ENCODE assay signal across 1 mouse cellular context in the genomic region with DNA sequence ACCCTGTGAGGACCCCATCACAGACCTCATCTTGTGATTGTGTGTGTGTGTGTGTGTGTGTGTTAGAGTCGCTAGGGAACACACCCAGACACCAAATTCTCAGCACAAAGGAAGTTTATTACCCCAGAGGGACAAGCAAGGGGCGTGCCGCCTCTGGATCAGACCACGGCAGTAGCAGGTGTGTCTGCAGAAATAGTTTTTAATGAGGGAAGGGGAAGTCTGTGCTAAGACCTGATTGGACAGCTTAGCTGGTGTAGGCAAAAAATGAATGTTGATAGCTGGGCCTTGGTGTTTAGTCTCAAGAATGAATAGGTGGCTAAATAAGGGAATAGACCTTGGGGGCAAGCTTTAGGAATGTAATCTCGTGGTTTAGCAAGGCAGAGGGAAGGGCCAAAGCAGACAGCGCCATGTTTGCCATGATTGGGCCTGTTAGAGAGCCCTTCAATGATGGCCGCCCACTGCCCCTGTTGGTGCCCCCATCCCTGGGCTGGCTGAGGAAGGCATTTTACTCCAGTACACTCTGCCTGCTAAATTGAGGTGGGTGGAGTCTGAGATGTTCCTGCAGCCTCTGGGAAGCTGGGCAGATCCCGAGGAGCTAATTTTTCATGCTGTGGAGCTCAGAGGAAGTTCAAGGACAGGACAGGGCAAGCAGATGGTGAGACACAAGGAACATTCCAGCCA.
TF ChIP-seq lines count a peak whose summit lies in the region.

No protein-coding gene starts in this region.

TF ChIP-seq in MEL, 35 proteins besides CTCF, POLR2A, EP300 and RAD21:
- no peak for TF ChIP-seq MAX (IDR thresholded peaks at IDR 0.05; ENCODE audit: low read length)
- TF ChIP-seq MYC (IDR thresholded peaks at IDR 0.05; ENCODE audit: low read depth, low read length) = no peak
- TF ChIP-seq POLR2AphosphoS5 (IDR thresholded peaks at IDR 0.05; ENCODE audit: borderline replicate concordance, low read depth, low read length) = no peak
- TF ChIP-seq MEF2A (IDR thresholded peaks at IDR 0.05; ENCODE audit: extremely low read depth, insufficient replicate concordance, low read depth, low read length, poor library complexity, severe bottlenecking) = no peak
- TF ChIP-seq MAFK (IDR thresholded peaks at IDR 0.05; ENCODE audit: borderline replicate concordance, low read depth, low read length) = no peak
- TF ChIP-seq GATA1 (IDR thresholded peaks at IDR 0.05; ENCODE audit: low read depth, low read length) = no peak
- TF ChIP-seq TAL1 (IDR thresholded peaks at IDR 0.05; ENCODE audit: low read length) = no peak
- no peak for TF ChIP-seq RCOR1 (IDR thresholded peaks at IDR 0.05; ENCODE audit: low read depth, low read length)
- no peak for TF ChIP-seq KAT2A (conservative IDR thresholded peaks at IDR 0.05; ENCODE audit: low read depth, low read length)
- TF ChIP-seq MXI1 (IDR thresholded peaks at IDR 0.05; ENCODE audit: low read depth, low read length) = no peak
- TF ChIP-seq MAZ (IDR thresholded peaks at IDR 0.05; ENCODE audit: low read depth, low read length) = no peak
- no peak for TF ChIP-seq CHD2 (IDR thresholded peaks at IDR 0.05; ENCODE audit: low read length)
- no peak for TF ChIP-seq ZNF384 (IDR thresholded peaks at IDR 0.05; ENCODE audit: low read depth, low read length)
